Mouse (Mus musculus): ENCODE data around the gene Bcap29.
"Not testable (repeated sequence)": the region's sequence is repeated elsewhere in the genome, so short reads cannot be mapped to it uniquely, and the experiment has no call there.

Gene Bcap29

GRCm38 (mm10) chr12:31580634-31581318 lies 53.7 kb downstream of the Bcap29 start:
- no peak for DNase-seq (ENCODE audit: low read depth, low spot score)

GRCm38 (mm10) chr12:31578691-31579476 lies 55.6 kb downstream of the Bcap29 start:
- DNase-seq (ENCODE audit: low read depth, low spot score): no peak

GRCm38 (mm10) chr12:31574506-31574905 lies 60.0 kb downstream of the Bcap29 start:
- no peak for DNase-seq (ENCODE audit: low read depth, low spot score)

- DNase-seq (ENCODE audit: low read depth, low spot score): no peak
Measured at GRCm38 (mm10) chr12:31569784-31570183, 64.7 kb downstream of the Bcap29 start.

- DNase-seq (ENCODE audit: low read depth, low spot score): no peak
Measured at GRCm38 (mm10) chr12:31568661-31569060, 65.8 kb downstream of the Bcap29 start.

- DNase-seq (ENCODE audit: low read depth, low spot score): not testable (repeated sequence)
Measured at GRCm38 (mm10) chr12:31567535-31567934, 66.9 kb downstream of the Bcap29 start.

- no peak for DNase-seq (ENCODE audit: low read depth, low spot score)
Measured at GRCm38 (mm10) chr12:31560712-31561111, 73.7 kb downstream of the Bcap29 start.

- DNase-seq (ENCODE audit: low read depth, low spot score): no peak
Measured at GRCm38 (mm10) chr12:31560002-31560401, 74.5 kb downstream of the Bcap29 start.

GRCm38 (mm10) chr12:31554371-31554770 lies 80.1 kb downstream of the Bcap29 start:
- no peak for DNase-seq (ENCODE audit: low read depth, low spot score)

- DNase-seq (ENCODE audit: low read depth, low spot score): no peak
Measured at GRCm38 (mm10) chr12:31551252-31551651, 83.2 kb downstream of the Bcap29 start.

GRCm38 (mm10) chr12:31546061-31546460 lies 88.4 kb downstream of the Bcap29 start:
- no peak for DNase-seq (ENCODE audit: low read depth, low spot score)

- no peak for DNase-seq (ENCODE audit: low read depth, low spot score)
Measured at GRCm38 (mm10) chr12:31545219-31545618, 89.2 kb downstream of the Bcap29 start.

- DNase-seq (ENCODE audit: low read depth, low spot score): no peak
Measured at GRCm38 (mm10) chr12:31541541-31541940, 92.9 kb downstream of the Bcap29 start.
